ENCODE assay signal across 13 mouse cellular contexts in genomic region chr4:107243365-107244333, GRCm38 (mm10). TPM values are rescaled to one million over a fixed set of nuclear protein-coding genes. Genes with fewer than 3 reads are reported as not detected.
A peak's percentile ranks its signal among the peaks of the same experiment; 100 is the strongest.
DNase-seq lines count a peak whose midpoint lies in the region; ATAC-seq and TF ChIP-seq lines count a peak whose summit lies in the region.
"Had no signal": no experiment of that assay in that cellular context is flagged by ENCODE, and none has a peak within 500 bp of the region (broad histone marks: within the 10 kb centered on the region; RNA-seq: fewer than 3 reads in every experiment).

No protein-coding gene starts in this region.

- H3K4me3 ChIP-seq in heart, embryonic 13.5 days, result no peak overlapping the region
- H3K4me3 ChIP-seq in left cerebral cortex, adult 2 months, result no peak overlapping the region
- H3K4me3 ChIP-seq: kidney, embryonic 15.5 days had no signal

- no peaks in the 10 kb centered on the region for H3K27me3 ChIP-seq in heart, embryonic 13.5 days (replicated peaks)
- H3K27me3 ChIP-seq: kidney, embryonic 15.5 days had no signal

- peaks cover 53% of the 10 kb centered on the region for H3K36me3 ChIP-seq in heart, embryonic 13.5 days

- no peak for ATAC-seq in heart, embryonic 13.5 days (ENCODE audit: extremely low read depth, insufficient number of reproducible peaks, low FRiP score, low TSS enrichment)
- ATAC-seq in frontal cortex, adult (ENCODE audit: low TSS enrichment), result no peak

- DNase-seq in heart, postnatal 10 days, result no peak
- no peak for DNase-seq in left cerebral cortex, adult 2 months (ENCODE audit: extremely low spot score in 1 of 2, low spot score in 2 of 2)
- no peak for DNase-seq in left cerebral cortex, postnatal 10 days (ENCODE audit: extremely low spot score in 1 of 2, low spot score in 2 of 2)
- DNase-seq in Muller cell, postnatal 12 days (ENCODE audit: inconsistent ontology term), result peak; percentile 74
- peak; percentile 39 for DNase-seq in induced T-regulatory cell, adult 2 months (ENCODE audit: low read depth)
- DNase-seq: cerebellum, adult 9-10 months; lung, embryonic 14.5 days; right cerebral cortex, postnatal 25 days; thymus, postnatal 36 days had no signal

- H3K4me1 ChIP-seq in heart, embryonic 13.5 days, result peaks cover 49% of the 10 kb centered on the region

- WGBS in heart, embryonic 13.5 days, result 54% methylated on average over 6 of the region's 6 CpGs

- H3K4me2 ChIP-seq in heart, embryonic 13.5 days, result peak overlapping the region; percentile 12; the same call in 1 of the 2 replicates
- H3K4me2 ChIP-seq: kidney, embryonic 15.5 days; lung, embryonic 14.5 days had no signal

- intact Hi-C loops in heart, postnatal 10 days (cut with DNase I), result no loop called here
- intact Hi-C loops in left cerebral cortex, adult 2 months (cut with DNase I), result no loop called here
- intact Hi-C loops in left cerebral cortex, postnatal 10 days (cut with DNase I), result no loop called here

- TF ChIP-seq CTCF in left cerebral cortex, adult 2 months (IDR thresholded peaks at IDR 0.05), result no peak

- peak overlapping the region; percentile 76 for H3K27ac ChIP-seq in heart, embryonic 13.5 days (replicated peaks)
- peak overlapping the region; percentile 40 for H3K27ac ChIP-seq in left cerebral cortex, adult 2 months
- H3K27ac ChIP-seq: kidney, embryonic 15.5 days had no signal

- H3K9me3 ChIP-seq in heart, embryonic 13.5 days, result no peaks in the 10 kb centered on the region
- H3K9me3 ChIP-seq: kidney, embryonic 15.5 days had no signal

- no peak overlapping the region; the same call in 1 of the 2 replicates for H3K9ac ChIP-seq in heart, embryonic 13.5 days
- H3K9ac ChIP-seq: kidney, embryonic 15.5 days; lung, embryonic 14.5 days had no signal

RNA-seq across cellular contexts. Expression of gene Lrrc42, which starts 9.7 kb away (rescaled TPM):
- 53.5 and 56.9 TPM in 2 replicates for polyA plus RNA-seq in heart, embryonic 13.5 days (2015; fragmentation: Nextera tagmentation; extraction: Ambion mirVana)
- total RNA-seq in heart, postnatal 10 days (2021), result 10 to 100 TPM; 16.4 to 21.6 TPM
- total RNA-seq in left cerebral cortex, adult 2 months (2021), result 10 to 100 TPM; 29.8 to 33.4 TPM
- total RNA-seq in left cerebral cortex, postnatal 10 days (2021), result 10 to 100 TPM; 33.9 to 38.2 TPM

RNA-seq across cellular contexts. Expression of gene Hspb11, which starts 9.7 kb away (rescaled TPM):
- 33.4 and 36.2 TPM in 2 replicates for polyA plus RNA-seq in heart, embryonic 13.5 days (2015; fragmentation: Nextera tagmentation; extraction: Ambion mirVana)
- 10 to 100 TPM; 16.3 to 16.8 TPM for total RNA-seq in heart, postnatal 10 days (2021)
- 10 to 100 TPM; 13.9 to 17.7 TPM for total RNA-seq in left cerebral cortex, adult 2 months (2021)
- total RNA-seq in left cerebral cortex, postnatal 10 days (2021), result 10 to 100 TPM; 16.8 to 22.4 TPM

RNA-seq across cellular contexts. Expression of gene Ldlrad1, which starts 34.7 kb away (rescaled TPM):
- not detected in 2 replicates for polyA plus RNA-seq in heart, embryonic 13.5 days (2015; fragmentation: Nextera tagmentation; extraction: Ambion mirVana)
- total RNA-seq in heart, postnatal 10 days (2021), result not detected
- total RNA-seq in left cerebral cortex, adult 2 months (2021), result not detected
- total RNA-seq in left cerebral cortex, postnatal 10 days (2021), result not detected
- total RNA-seq: megakaryocyte, adult 5-6 weeks had no signal
- polyA plus RNA-seq: kidney, embryonic 15.5 days; lung, embryonic 14.5 days had no signal

Comparison
In these comparisons a context has a peak if more than half of its experiments do, and no peak if none do; other contexts are left out.
1. DNase-seq: peak in Muller cell, postnatal 12 days (single experiment) and induced T-regulatory cell, adult 2 months (single experiment); none in heart, postnatal 10 days (0 of 2), left cerebral cortex, adult 2 months (0 of 2) and left cerebral cortex, postnatal 10 days (0 of 2).